Mouse (Mus musculus): ENCODE measurements at regions not wholly inside any gene's neighbourhood (a gene's known extent, or its start where the extent isn't known, plus 50 kb on each side); places are given as distances from the start of the nearest gene placed in this dataset.
"Not testable (repeated sequence)": the region's sequence is repeated elsewhere in the genome, so short reads cannot be mapped to it uniquely, and the experiment has no call there.

DNA sequence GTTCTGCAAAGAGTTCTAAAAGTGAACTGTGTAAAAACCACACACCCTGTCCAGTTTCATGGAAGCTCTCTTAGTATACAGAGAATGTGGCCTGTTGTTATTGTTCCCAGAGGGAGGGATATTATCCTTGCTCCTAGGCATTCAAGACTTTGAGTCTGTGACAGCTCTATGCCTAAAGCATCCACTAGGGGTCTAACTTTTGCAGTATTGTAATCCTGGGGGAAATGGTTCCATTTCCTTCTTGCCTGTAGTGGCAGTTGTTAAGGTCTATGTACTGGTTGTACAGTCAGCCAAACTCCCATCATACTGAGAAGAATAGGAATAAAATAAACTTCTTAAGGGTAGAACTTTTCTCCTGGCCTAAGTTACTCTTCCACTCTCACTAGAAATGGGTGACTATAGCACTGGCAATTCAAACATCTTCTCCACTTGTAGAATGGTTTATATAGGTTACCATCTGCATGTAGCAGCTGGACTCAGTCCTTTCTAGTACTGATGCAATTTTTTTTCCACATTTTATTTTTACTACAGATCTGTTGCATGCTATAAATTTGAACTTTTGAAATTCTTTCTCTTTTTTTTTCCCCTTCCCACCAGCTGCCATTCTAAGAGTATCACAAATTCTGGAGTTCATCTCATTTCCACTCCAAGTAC lies 51.4 kb upstream of the Dpt start:
- DNase-seq, result peak in 1 of 2 experiments; percentile 46

DNA sequence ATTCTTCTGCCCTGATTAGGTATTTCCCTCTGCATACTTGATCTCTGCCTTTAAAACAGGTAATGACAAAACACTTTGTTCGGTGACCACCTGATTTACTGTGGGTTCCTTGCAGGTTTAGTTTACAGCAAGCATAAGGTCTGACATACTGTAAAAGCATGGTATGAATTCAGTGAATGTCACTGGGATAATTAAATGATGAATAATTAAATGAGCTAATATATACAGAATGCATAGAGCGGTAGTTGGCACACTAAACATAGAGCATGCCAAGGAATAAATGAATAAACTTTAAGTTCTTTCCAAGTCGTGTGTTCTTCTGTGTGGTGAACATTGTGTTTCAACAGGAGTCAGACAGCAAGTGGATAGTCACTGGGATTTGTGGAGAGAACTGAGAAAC lies 51.9 kb upstream of the Dpt start:
- DNase-seq, result no peak

DNA sequence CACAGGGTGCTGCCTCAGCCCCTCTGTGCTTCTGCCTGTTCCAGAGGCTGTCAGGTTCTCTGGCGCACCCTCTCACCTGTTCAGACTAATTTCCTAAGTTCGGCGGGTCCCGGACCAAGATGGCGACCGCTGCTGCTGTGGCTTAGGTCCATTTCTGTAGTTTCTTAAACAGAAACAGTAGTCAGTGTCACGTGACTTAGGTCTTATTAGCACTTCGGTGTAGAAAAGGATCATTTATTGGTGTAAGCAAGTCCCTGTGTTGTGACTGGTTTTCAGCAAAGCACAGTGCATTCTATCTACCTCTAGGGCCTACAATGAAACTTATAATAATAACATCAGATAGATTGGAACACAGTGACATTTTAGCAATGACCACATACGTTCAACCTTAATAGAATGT lies 53.5 kb upstream of the Dpt start:
- DNase-seq, result not testable (repeated sequence)

DNA sequence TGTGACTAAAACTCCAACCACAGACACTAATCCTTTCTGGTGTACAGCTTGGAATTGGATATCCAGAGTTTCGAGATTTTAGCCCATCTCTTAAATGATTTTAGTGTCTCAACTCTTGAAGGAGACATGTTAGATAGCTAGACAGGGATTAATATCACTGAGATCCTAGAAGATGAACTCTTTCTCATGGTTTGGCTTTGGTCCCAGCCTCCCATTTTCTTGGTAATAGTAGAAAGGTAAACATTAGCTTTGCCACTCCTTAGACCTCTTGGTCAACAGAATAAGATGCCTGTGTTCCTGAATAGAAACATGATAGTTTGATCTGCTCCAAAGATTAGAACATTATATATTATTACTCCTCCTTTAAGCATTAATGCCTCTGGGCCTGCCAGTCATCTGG lies 60.8 kb upstream of the Dpt start:
- no peak for DNase-seq

DNA sequence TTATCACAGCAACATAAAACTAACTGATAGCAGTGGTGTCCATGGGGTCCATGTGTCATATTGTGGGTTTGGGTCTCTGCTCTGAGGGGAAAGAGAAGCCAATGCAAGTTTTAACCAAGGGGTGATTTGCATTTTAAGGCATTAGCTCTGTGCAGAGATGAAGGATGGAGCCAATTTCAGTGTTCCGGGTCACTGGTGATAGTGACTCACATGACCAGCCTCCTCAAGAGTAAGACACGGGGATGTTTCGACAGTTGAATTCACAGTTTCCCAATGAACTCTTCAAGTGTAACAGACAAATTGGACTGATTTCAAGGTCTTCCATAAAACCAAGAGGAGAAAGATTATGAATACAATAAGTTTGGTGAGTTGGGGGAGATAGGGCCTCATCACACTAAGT lies 62.7 kb upstream of the Dpt start:
- no peak for DNase-seq

DNA sequence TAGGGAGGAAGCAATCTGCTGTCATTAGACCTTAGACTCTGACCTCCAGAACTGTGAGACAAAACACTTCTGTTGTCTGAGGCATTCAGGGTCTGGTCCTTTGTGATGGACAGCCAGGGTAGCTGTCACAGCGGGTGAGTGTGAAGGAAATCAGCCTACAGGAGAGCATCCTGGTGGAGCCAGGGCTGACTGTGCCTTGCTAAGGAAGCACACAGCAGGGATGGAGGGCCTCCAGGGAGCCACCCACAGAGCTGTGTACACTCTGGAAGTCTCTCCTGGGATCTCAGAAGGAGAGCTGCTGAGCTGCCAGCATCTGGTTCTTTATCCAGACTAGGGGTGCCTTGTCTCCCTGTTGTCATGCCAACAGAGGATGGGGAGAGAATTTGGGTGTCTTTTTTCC lies 74.4 kb upstream of the Dpt start:
- no peak for DNase-seq

DNA sequence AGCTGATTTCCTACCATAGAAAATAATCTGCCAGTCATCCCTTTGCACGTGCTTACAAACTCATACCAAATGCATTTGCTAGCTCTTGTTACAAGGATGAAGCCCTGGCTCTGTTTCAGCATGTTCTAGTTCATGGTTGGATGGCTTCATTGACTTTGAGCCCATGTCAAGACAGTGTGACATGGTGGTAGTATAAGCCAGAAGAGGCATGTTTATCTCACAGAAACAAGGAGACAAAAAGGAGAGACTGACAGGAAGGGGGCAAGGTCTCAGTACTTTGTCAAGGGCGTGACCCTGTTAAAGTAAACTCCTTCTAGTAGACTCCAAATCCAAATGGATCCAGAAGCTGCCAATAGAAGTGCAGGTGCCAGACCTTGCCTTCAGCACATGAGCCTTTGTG lies 81.5 kb upstream of the Dpt start:
- DNase-seq, result no peak

DNA sequence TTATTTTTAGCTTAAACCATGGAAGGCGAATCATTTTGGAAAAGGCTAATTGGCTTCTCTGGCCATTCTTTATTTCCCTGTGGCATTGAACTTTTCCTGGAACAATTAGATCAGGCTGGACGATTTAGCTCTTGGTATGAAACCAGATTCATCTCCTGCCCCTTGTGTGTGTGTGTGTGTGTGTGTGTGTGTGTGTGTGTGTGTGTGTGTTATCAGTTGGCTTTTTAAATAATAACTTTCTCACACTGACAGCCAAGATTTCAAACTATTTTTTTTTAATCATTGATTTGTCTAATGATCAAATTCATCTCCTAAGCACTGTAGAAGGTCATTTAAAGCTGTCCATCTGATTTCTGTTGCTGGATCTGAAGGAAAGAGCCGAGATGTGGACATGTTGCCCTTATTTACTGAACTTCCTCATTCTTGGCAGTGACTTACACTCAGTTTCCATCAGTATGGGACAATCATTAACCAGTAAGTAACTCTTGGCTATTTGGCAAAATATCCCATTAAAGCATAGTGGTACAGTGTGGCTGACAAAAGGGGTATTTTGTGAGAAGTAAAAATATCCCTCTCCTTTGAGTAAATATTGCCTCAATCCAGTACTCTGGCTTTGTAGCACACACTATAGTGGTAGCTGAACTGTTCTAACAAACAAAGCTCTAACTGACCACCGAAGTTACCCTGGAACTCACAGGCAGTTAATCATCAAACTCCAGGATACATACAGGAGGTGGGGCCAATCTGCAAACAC lies 82.5 kb upstream of the Dpt start:
- no peak for DNase-seq

DNA sequence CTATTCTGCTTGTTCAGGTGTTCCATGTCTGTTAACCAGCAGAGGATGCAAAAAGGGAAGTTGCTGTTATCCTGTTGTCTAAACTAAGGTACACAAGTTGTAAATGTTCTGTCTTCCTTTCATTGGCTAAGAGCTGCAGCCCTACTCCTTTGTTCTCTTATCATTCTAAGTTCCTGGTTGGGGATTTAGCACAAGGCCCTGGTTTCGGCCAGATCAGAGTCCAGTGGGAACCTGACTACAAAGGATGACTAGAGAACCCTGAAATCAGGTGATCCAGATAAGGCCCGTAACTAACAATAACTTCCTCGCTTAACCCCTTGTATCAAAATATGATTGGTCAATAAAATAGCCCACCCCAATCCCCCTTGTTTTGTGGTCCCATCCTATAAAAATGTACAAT lies 83.9 kb upstream of the Dpt start:
- no peak for DNase-seq

DNA sequence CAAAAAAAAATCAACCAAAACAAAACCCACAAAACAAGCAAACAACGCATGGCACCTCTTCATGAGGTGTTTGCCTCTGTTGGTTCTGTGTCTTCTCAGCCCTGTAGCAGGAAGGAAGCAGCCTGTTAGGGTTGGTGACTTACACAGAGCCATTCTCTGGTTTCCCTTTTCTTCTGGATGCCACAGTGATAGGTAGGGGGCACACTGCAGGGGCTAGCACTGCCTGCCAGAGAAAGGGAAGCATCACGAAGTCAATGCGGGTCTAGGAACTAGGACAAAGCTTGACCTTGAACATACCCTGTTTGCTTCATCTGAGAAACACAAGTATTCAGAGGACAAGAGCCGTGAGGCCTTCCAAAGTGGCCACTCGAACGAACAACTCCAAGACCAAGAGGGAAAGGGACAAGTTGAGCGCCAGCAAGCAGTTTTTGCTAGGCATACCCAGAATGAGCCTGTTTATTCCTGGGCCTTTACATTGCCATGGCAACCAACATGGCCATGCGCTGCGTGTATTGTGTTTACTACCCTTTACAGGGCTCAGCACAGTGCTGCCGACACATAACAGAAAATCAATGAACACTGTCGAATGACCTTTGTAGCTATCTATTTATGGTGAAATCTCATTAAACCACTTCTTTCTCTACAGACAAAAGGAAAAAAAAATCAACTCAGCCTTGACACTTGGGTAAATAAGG lies 91.9 kb upstream of the Dpt start:
- DNase-seq, result no peak

DNA sequence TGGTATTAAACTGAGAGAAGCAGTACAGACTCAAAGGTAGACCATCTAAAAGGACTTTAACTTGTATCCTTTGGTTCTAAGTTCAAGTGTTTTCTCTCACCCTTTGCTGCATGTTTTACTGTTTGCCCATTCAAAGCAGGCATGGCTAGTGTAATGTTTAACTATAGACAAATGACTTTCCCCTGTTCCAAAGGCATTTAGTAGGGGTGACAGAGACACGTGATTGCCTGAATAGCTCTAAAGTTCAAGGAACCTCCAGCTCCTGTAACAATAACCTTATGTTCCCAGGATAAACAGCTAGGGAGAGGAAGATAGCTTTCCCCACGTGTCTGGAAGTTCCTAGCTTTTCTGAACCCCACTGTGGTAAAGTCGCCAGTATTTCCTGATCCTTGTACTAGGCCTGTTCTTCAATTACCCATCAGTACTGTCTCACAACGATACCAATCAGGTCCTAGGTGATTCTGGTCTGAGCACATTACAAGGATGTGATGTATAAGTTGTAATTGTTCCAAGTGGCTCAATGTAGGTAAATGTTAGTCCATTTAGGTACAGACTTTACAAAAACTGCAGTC lies 92.8 kb upstream of the Dpt start:
- DNase-seq, result no peak

DNA sequence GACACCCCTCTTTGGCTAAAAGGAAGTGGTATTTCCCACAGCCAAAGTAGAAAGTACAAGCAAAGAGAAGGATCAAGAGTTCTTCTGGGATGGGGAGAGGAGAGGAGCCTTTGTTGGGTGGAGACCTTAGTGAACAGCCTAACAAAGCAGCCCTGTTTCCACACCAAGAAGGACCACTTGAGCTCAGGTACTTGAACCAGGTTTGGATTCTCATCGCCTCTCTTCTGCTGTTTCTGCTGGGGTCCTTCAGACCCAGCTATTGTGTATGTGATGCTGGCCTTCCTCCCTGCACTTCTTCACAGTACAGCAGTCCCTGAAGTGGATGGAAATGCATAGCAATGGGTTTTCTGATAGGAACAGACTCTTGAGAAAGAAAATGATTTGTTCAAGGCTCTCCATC lies 106.4 kb upstream of the Dpt start:
- no peak for DNase-seq

DNA sequence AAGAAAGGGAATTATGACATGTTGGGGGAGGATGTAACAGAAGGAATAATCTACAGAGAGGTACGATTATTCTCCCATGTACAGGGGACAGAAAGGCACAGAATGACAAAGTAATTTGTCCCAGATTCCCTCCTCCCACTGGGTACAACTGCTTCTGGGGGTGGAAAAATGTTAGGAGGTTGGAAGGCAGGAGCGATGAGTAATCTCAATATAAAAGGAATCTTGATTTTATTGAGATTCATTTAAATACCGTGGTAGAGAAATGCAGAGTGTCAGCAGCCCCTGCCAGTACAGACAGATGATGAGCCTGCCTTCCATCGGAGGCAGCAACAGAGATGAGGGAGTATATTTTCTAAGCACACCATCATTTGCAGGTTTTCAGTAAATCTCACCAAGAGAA lies 107.1 kb upstream of the Dpt start:
- no peak for DNase-seq

DNA sequence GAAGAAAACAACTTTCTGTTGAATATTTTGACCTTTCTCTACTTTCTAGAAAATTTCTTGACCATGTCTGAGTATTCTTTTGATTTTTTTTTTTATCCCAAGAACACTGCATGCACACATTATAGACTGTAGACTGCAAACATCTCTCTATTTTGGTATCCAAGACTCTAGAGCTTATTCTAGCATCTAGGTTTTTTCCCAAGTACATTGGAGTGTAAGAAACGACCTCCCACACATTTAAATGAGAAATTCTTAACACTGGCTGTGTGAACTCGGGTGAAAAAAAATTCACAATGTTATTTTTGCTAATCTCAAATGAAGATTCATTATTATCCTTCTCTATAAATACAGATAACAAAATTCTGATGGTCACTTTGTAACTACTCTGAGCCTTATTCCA lies 112.0 kb upstream of the Dpt start:
- no peak for DNase-seq

DNA sequence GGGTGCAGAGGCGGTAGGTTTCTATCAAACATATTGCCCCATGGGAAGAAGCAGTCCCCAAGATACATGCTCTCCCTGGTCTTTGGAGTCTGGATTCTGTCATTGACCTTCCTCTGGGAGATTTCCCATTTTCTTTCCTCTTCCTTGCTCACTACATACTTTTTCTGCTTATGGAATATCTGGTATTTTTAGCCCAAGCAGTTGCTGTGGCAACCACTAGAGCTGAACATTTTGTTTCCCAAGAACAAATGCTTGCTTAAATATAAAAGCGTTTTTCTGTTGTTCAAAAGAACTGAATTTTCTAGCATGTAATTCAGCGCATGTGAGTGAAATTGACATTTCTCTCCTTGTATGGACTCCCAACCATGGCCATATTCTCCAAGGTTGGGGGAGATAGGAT lies 112.7 kb upstream of the Dpt start:
- no peak for DNase-seq

DNA sequence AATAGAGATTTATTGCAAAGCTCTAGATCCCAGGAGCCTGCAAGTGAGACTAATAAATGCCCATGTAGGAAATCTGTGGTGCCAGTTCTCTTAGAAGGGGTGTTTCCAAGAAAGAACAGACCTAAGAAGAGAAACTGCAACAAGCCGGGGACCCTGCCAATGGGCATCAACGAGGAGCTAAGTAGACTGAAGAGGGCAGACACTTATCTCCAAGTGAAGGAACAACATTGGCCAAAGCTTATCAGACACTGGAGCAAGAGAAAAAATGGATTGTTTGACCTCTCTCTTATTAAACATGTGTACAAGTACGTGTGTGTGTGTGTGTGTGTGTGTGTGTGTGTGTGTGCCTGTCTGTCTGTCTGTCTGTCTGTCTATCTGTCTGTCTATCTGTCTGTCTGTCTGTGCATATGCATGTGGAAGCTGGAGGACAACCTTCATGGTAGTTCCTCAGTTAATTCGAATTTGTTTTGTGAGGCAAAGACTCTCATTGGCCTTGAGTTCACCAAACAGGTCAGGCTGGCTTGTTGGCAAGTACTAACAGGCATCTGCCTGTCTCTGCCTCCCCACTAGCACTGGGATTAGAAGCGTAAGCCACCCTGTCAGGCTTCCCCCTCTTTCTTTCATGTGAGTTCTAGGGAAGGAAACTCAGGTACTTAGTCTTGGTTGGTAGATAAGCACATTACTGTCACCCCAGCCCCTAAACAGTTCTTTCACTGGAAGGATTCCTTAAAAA lies 113.4 kb upstream of the Dpt start:
- DNase-seq, result no peak

DNA sequence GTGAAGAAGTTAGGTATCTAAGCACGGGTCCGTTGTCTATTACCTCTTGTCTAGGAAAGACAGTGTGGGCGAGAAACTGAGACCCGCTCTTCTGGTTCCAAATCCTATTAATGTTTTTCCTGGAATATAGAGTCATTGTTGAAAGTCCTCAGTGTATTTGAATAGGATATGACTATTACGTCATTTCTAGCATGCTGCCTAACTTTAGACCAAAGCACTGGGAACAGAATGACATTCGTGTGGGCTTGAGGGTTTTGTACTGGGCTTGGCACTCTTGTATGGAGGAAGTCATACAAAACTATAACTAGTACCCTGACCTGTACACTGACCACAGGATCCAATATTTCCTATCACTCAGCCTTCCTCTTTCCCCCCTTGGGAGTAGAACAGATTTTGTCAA lies 114.0 kb upstream of the Dpt start:
- no peak for DNase-seq

DNA sequence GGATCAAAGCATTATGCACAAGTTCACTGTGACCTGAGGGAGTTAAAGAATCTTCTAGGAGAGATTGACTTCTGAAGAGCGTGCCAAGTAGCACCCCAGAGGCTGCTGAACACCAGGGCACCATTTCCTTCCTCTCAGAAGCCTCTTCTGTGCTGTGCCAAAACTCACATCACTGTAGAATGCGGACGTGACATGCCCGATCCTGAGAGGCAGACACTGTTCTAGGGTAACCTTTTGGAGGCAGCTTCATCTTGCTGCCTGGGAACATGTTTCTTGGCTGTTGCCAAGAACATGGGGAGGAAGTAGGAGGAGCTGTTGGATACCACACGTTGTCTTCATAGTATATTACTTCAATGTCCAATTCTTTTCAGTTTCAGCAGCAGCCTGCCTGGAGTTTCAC lies 114.9 kb upstream of the Dpt start:
- peak; percentile 6 for DNase-seq

DNA sequence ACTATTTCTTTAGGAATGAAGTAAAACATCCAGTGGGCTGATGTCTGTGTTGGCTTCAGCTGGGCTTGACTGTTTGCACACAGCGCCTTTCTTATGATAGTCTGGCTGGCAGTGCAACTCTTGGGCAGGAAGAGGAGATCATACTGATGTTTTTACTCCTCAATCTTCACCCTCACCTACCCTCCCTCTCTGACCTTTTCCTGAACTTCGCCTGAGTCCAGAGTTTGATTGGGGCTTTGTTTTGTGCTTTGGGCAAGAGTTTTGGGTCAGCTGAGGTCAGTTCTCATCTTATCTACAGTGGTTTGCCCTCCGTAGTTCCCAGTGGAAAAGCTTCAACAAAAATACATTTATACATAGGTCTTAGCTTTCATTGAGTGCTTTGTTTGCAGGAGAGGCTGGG lies 118.1 kb upstream of the Dpt start:
- no peak for DNase-seq

DNA sequence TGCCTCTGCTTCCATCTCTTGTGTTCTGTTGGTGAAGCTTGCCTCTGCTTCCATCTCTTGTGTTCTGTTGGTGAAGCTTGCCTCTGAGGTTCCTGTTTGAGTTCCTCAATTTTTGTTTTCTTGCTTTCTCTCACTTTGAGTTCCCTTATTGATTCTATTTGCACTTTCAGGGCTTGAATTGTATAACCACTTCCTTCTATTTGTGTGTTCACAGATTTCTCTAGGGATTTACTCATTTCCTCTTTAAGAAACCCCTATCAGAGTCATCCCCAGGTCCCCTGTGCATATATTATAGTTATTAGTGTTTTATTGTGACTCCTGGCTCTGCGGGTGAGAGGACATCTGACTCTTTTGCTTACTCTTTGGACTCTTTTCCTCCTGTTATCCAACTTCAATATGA lies 144.2 kb upstream of the Dpt start:
- no peak for DNase-seq

DNA sequence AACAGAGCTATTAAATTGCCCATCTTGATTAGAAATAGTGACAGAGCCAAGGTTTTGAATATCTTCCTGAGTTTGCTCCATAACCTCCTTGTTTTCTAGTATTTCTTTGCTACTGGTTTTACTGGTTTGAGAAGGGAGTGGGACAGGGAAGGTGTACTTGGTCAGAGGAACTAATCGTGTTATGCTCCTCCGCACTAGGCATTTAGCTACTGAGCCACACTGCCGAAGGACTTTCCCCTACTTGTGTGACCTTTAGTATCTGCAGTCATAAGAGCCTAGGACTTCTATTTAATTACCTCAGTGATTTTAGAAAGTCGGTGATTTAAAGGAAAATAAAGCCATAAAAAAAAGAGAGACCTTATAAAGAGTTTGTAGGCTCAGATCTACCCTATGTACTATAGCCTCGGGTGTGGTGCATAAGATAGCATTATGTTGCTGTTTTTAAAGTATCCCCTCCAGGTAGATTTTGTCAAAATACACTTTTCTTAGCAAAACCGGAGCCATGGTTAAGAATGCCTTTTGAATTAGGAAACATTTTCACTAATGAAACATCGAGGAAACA lies 158.5 kb upstream of the Dpt start:
- DNase-seq, result no peak

DNA sequence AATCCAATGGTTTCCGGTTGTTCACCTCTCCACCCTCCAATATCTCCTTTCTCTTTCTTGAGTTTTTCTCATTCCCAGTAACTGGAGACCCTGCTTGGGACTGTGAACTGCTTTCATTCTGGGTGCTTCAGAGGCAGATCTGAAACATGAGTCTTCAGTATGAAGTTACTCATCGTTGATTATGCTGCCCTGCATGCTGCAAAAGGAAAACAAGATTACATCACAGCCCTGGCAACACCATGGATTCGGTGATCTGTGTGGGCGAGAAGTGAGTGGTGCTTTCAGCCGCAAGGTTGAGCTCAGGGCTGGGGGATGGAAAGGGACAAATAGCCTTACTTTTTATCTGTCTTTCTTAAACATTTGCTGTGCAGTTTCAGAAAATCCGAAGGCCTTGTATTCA lies 164.8 kb upstream of the Dpt start:
- no peak for DNase-seq

DNA sequence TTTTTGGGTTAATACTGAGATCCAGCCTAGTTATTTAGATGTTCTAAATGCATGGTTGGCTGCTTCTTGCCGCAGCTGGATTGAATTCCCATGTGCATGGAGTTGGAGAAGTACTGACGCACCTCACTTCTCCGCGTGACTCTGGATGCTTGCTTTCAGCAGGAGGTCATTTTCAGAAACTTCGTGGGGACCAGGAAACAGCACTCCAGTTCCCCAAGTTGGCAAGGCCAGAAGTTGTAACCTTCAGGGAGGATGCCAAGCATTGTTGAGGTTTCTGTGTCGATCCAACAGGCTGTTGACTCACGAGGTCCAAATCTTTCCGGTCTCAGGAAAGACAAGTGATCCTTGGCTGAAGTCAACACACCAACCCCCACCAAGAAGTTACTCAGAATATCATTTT lies 167.6 kb upstream of the Dpt start:
- DNase-seq, result no peak
